Mouse (Mus musculus) Patski (cell line): Measurements from ENCODE around the gene Stk38. TPM values are rescaled to one million over a fixed set of nuclear protein-coding genes. Genes with fewer than 3 reads are reported as not detected.

Source experiments
- ATAC-seq: fragments of 100-300 bp; one replicate; pipeline ENCODE4 v1.8.0; 2021
- CTCF ChIA-PET: fragments of 350-600 bp; sonication (Branson Sonifier 250); formaldehyde crosslinking; loops from one replicate; lab custom pipeline; 2022; ENCODE audit warnings: inconsistent platforms; lab: Charles Lee
- POLR2A ChIA-PET: fragments of 350-600 bp; sonication (Branson Sonifier 250); formaldehyde crosslinking; loops from one replicate; lab custom pipeline; 2022; ENCODE audit warnings: antibody characterized with exemption, inconsistent platforms; lab: Charles Lee
- DNase-seq: peaks from one replicate; pipeline ENCODE4 v3.0.0-alpha.2; 2011; ENCODE audit warnings: low read depth, low spot score
- H3K27me3 ChIP-seq: fragments of 371-371 bp; one replicate; pipeline ENCODE4 v1.5.1; 2021
- CTCF ChIP-seq: fragments of 100-300 bp; IDR thresholded peaks from one replicate; pipeline ENCODE4 v1.5.1; 2021
- in situ Hi-C: fragments of 300-500 bp; cut with MboI; formaldehyde crosslinking; loops from 3 replicates; pipeline ENCODE4 v1.11.1; 2018; ENCODE audit warnings: low pct_unique_long_range_greater_than_20kb, mixed read lengths
- polyA plus RNA-seq: library from polyadenylated mRNA; unstranded; gene quantifications from one replicate; pipeline ENCODE4 v1.2.3, GENCODE M21; 2021

Gene Stk38
- polyA plus RNA-seq, result 94.5 TPM

DNA sequence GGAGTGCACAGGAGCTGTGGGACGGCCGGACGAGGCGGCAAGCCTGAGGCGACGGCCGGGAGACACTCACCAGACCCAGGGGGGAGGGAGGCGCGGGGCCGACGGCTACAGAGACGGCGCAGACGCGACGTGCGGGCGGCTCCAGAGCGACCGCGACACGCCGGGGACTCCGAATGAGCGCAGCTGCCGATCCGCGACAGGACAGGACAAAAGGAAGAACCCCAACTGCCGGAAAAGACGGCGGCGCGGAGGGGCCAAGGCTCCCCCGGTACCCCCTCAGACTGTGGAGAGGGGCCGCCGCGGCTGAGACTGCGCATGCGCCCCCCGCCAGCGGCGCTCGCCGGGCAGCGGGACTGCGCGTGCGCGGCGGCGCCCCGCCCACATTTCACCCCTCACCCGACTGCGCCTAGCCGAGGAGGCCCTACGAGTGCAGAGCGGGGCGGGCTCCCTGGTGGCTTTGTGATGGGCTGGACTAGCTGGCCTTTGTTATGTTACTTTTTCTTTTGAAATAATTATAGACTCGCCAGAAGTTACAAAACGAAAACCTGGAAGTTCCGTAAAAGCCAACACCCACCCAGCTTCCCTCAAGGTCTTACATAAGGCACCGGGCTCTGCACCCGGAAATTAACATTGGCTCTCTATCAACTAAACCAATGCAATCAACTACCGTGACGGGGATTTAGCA lies at the start of gene Stk38:
Gene Stk38, minus strand, starts transcription at position 355 of the 685 bp plus-strand sequence.
- ATAC-seq, result peak; percentile 65
- ChIA-PET CTCF (interaction anchor here (1.1 to 1.7 kb wide), 2 partner anchors 21 to 22 kb away, joined by 3 to 9 read pairs; no protein-coding TSS in a partner anchor), POLR2A (interaction anchor here (0.8 to 1.6 kb wide), 6 partner anchors 9 to 87 kb away, joined by 3 to 7 read pairs (median 4); no protein-coding TSS in a partner anchor)
- no peak for DNase-seq
- H3K27me3 ChIP-seq, result no peaks in the 10 kb centered on the region
- TF ChIP-seq CTCF, result no peak
- in situ Hi-C loops, result no loop called here

DNA sequence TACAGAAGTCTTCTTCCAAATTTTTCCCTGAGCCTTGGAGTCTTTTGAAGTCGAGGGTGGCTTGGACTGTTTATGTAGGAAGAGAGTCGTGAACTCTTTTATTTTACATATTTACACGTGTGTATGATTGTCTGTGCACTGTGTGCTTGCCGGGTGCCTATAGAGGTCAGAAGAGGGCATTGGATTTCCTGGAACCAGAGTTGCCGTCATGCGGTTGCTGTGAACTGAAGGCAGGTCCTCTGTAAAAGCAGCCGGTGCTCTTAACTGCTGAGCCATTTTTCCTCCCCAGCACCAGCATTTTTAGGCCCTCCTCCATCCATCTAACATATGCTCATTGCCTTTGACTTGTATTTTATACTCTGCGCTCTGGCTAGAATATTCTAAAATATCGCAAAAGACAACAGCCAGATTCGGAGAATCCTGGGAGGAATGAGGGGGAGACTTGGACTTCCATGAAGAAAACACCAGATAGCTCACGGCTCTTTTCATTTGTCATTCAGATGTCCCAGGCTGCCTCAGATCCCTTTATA lies 49.6 kb upstream of the Stk38 start:
- H3K27me3 ChIP-seq, result no peaks in the 10 kb centered on the region
- ATAC-seq (no peak), DNase-seq (no peak)
- no peak for TF ChIP-seq CTCF
- POLR2A ChIA-PET, result interaction anchor here (1.8 kb wide), 1 partner anchor 37 kb away, joined by 4 read pairs; no protein-coding TSS in a partner anchor
- CTCF ChIA-PET, result interaction anchor here (2.5 to 3.0 kb wide), 2 partner anchors 37 to 113 kb away, joined by 7 to 17 read pairs; no protein-coding TSS in a partner anchor
- in situ Hi-C loops, result no loop called here

- ATAC-seq (no peak), DNase-seq (no peak)
- in situ Hi-C loops, result no loop called here
- CTCF ChIA-PET, result interaction anchor here (2.5 to 3.0 kb wide), 2 partner anchors 38 to 114 kb away, joined by 7 to 17 read pairs; no protein-coding TSS in a partner anchor
- POLR2A ChIA-PET, result interaction anchor here (0.6 to 1.8 kb wide), 3 partner anchors 17 to 50 kb away, joined by 3 to 6 read pairs (median 4); no protein-coding TSS in a partner anchor
- no peak for TF ChIP-seq CTCF
- no peaks in the 10 kb centered on the region for H3K27me3 ChIP-seq
Measured at GRCm38 (mm10) chr17:29056699-29057151, 48.9 kb upstream of the Stk38 start.

- TF ChIP-seq CTCF, result no peak
- in situ Hi-C loops, result no loop called here
- CTCF ChIA-PET, result interaction anchor here (0.9 to 3.0 kb wide), 3 partner anchors 28 to 114 kb away, joined by 4 to 17 read pairs (median 7); no protein-coding TSS in a partner anchor
- DNase-seq, result no peak
- no peaks in the 10 kb centered on the region for H3K27me3 ChIP-seq
- POLR2A ChIA-PET, result interaction anchor here (0.6 to 1.8 kb wide), 3 partner anchors 17 to 49 kb away, joined by 3 to 6 read pairs (median 4); no protein-coding TSS in a partner anchor
- ATAC-seq, result no peak
Measured at GRCm38 (mm10) chr17:29056207-29056606, 48.4 kb upstream of the Stk38 start.

DNA sequence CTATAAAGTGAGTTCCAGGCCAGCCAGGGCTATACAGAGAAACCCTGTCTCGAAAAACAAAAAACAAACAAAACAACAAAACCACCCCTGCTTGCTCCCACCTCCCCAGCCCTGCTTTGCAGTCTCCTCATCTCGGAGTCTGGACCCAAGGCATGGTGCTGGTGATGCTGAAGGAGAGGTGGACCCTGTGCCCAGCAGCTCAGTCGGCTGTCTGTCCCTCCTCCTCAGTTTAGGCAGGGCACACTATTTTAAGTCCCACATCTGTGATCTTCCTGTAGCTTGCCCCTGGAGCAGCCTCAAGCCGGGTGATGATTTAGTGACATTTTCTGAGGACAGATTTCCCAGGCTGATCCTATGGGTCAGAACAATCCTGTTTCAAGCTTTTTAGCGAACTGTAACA lies 47.8 kb upstream of the Stk38 start:
- TF ChIP-seq CTCF, result no peak
- no peaks in the 10 kb centered on the region for H3K27me3 ChIP-seq
- no peak for ATAC-seq
- CTCF ChIA-PET, result interaction anchor here (0.9 to 3.0 kb wide), 3 partner anchors 28 to 115 kb away, joined by 4 to 17 read pairs (median 7); no protein-coding TSS in a partner anchor
- no peak for DNase-seq
- in situ Hi-C loops, result no loop called here
- POLR2A ChIA-PET, result interaction anchor here (1.8 kb wide), 1 partner anchor 39 kb away, joined by 4 read pairs; no protein-coding TSS in a partner anchor

DNA sequence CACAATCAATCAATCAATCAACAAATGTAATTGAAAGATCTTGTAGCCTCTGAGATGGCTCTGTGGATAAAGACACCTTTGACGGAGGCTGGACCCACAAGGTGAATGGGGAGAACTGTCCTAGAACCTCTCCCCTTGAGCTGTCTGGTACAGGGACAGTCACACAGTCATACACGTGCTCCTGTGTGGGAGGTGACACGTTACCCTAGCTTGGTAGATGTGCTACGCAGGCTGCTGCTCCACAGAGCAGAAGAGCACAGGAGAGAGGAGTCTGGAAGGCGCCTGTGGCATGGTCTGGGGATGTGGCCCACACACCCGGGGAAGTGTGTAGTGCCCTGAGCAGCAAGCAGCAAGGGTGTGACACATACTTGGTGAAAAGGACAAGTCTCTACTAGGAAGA lies 46.6 kb upstream of the Stk38 start:
- no peak for ATAC-seq
- CTCF ChIA-PET, result interaction anchor here (1.6 to 2.1 kb wide), 2 partner anchors 39 to 117 kb away, joined by 5 read pairs; no protein-coding TSS in a partner anchor

GRCm38 (mm10) chr17:29053841-29054240 lies 46.0 kb upstream of the Stk38 start:
- DNase-seq (no peak), ATAC-seq (no peak)
- TF ChIP-seq CTCF, result no peak
- H3K27me3 ChIP-seq, result no peaks in the 10 kb centered on the region
- ChIA-PET POLR2A (interaction anchor here (0.6 to 1.4 kb wide), 3 partner anchors 27 to 112 kb away, joined by 3 to 7 read pairs (median 5); no protein-coding TSS in a partner anchor), CTCF (interaction anchor here (1.6 to 2.1 kb wide), 2 partner anchors 40 to 117 kb away, joined by 5 read pairs; no protein-coding TSS in a partner anchor)
- in situ Hi-C loops, result no loop called here

More for the DNA sequence above, 46.6 kb upstream of the Stk38 start:
- POLR2A ChIA-PET, result interaction anchor here (0.6 to 1.4 kb wide), 3 partner anchors 26 to 111 kb away, joined by 3 to 7 read pairs (median 5); no protein-coding TSS in a partner anchor
- DNase-seq, result no peak
- H3K27me3 ChIP-seq, result no peaks in the 10 kb centered on the region
- in situ Hi-C loops, result no loop called here
- no peak for TF ChIP-seq CTCF

DNA sequence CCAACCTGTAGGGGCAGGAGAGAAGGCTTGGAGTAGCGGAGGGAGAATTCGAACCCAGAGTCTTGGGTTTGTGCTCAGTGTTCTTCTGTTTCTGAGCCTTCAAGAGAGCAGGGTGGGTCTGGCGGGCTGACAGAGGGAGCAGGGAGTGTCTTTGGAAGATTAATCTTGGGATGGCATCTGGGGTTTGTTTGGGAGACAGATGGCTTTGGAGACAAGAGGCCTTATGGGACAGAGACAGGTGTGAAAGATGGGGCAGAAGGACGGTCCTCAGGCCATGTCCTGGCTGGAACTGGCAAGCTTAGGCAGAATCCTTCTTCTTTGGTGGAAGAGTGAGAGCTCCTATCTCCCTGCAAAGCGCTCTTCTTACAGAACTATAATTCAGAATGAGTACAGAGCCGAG lies 45.3 kb upstream of the Stk38 start:
- DNase-seq (no peak), ATAC-seq (no peak)
- ChIA-PET POLR2A (interaction anchor here (1.1 to 1.4 kb wide), 2 partner anchors 28 to 42 kb away, joined by 3 to 5 read pairs; no protein-coding TSS in a partner anchor), CTCF (interaction anchor here (2.1 kb wide), 1 partner anchor 118 kb away, joined by 5 read pairs; no protein-coding TSS in a partner anchor)
- no peak for TF ChIP-seq CTCF
- H3K27me3 ChIP-seq, result no peaks in the 10 kb centered on the region
- in situ Hi-C loops, result no loop called here

GRCm38 (mm10) chr17:29050791-29051190 lies 43.0 kb upstream of the Stk38 start:
- TF ChIP-seq CTCF, result no peak
- ChIA-PET CTCF (interaction anchor here (1.1 to 10.1 kb wide), 2 partner anchors 44 to 120 kb away, joined by 3 to 68 read pairs; no protein-coding TSS in a partner anchor), POLR2A (interaction anchor here (0.6 kb wide), 1 partner anchor 90 kb away, joined by 3 read pairs; no protein-coding TSS in a partner anchor)
- in situ Hi-C loops, result no loop called here
- ATAC-seq, result no peak
- DNase-seq, result no peak
- no peaks in the 10 kb centered on the region for H3K27me3 ChIP-seq
